Mouse (Mus musculus) forebrain, embryonic 11.5 days (tissue): Measurements from ENCODE around the gene Lsm10. TPM values are rescaled to one million over a fixed set of nuclear protein-coding genes. Genes with fewer than 3 reads are reported as not detected.

Experiments
- ATAC-seq: fragments of 200-750 bp; cut with Nextera tagmentation; replicated peaks from 2 replicates; pipeline ENCODE4 v1.8.0; 2017; ENCODE audit warnings: moderate TSS enrichment; ENCODE audit not compliant: low FRiP score
- DNase-seq: peaks from one replicate; pipeline ENCODE4 v3.0.0-alpha.2; 2017; ENCODE audit warnings: low spot score
- H3K27ac ChIP-seq: fragments of 300-500 bp; sonication (generic); 2 replicates; pipeline ENCODE4 v1.5.1; 2014; ENCODE audit warnings: low read depth, low read length
- H3K27me3 ChIP-seq: fragments of 300-500 bp; sonication (generic); 2 replicates; pipeline ENCODE4 v1.6.1; 2014; ENCODE audit warnings: mild to moderate bottlenecking, low read length, mixed read lengths; ENCODE audit not compliant: control insufficient read depth, insufficient read depth
- H3K36me3 ChIP-seq: fragments of 300-500 bp; sonication (generic); 2 replicates; pipeline ENCODE4 v1.6.1; 2014; ENCODE audit warnings: mild to moderate bottlenecking, low read length, moderate library complexity, mixed read lengths; ENCODE audit not compliant: control insufficient read depth, insufficient read depth
- H3K4me1 ChIP-seq: fragments of 300-500 bp; sonication (generic); replicated peaks from 2 replicates; pipeline ENCODE4 v1.6.1; 2014; ENCODE audit warnings: low read length, mixed read lengths; ENCODE audit not compliant: control insufficient read depth, insufficient read depth
- H3K4me2 ChIP-seq: fragments of 300-500 bp; sonication (generic); 2 replicates; pipeline ENCODE4 v1.6.1; 2014; ENCODE audit warnings: low read depth, mild to moderate bottlenecking, low read length, moderate library complexity, mixed read lengths; ENCODE audit not compliant: severe bottlenecking
- H3K4me3 ChIP-seq: fragments of 300-500 bp; sonication (generic); 2 replicates; pipeline ENCODE4 v1.5.1; 2014; ENCODE audit warnings: low read depth, low read length
- H3K9ac ChIP-seq: fragments of 300-500 bp; sonication (generic); 2 replicates; pipeline ENCODE4 v1.6.1; 2014; ENCODE audit warnings: low read length
- H3K9me3 ChIP-seq: fragments of 300-500 bp; sonication (generic); 2 replicates; pipeline ENCODE4 v1.6.1; 2016; ENCODE audit warnings: low read length, mixed read lengths; ENCODE audit not compliant: control insufficient read depth
- WGBS: fragments of 180-500 bp; shearing (Covaris S2); extraction: QIAGEN DNeasy Blood & Tissue Kit; methylation state at CpG from one replicate; pipeline ENCODE4 v1.1.7; 2014; 5-methylcytosine and 5-hydroxymethylcytosine counted together
- polyA plus RNA-seq: library from polyadenylated mRNA; unstranded; fragments of >200 nt; fragmentation: Nextera tagmentation; extraction: Ambion mirVana; gene quantifications from 2 replicates; pipeline ENCODE4 v1.2.1, GENCODE M21; 2014

Gene Lsm10
- polyA plus RNA-seq, 1 experiment from 2014 or later: 44.4 TPM

- H3K4me1 ChIP-seq: no peaks in the 10 kb centered on the region
- 89% methylated on average over 7 of the region's 7 CpGs for WGBS
- DNase-seq (no peak), ATAC-seq (no peak)
- H3K4me2 ChIP-seq: no peak overlapping the region
- H3K4me3 ChIP-seq: no peak overlapping the region
- H3K27ac ChIP-seq: no peak overlapping the region
- H3K9ac ChIP-seq: no peak overlapping the region
- H3K9me3 ChIP-seq: no peaks in the 10 kb centered on the region
- no peaks in the 10 kb centered on the region for H3K36me3 ChIP-seq
- no peaks in the 10 kb centered on the region for H3K27me3 ChIP-seq
Observed at GRCm38 (mm10) chr4:126065241-126065640, 31.2 kb upstream of the Lsm10 start.

- ATAC-seq (no peak), DNase-seq (no peak)
- no peaks in the 10 kb centered on the region for H3K27me3 ChIP-seq
- WGBS: 81% methylated on average over 15 of the region's 15 CpGs
- H3K9me3 ChIP-seq: no peaks in the 10 kb centered on the region
- H3K36me3 ChIP-seq: no peaks in the 10 kb centered on the region
- no peak overlapping the region for H3K4me2 ChIP-seq
- no peak overlapping the region for H3K27ac ChIP-seq
- H3K4me3 ChIP-seq: no peak overlapping the region
- no peaks in the 10 kb centered on the region for H3K4me1 ChIP-seq
- H3K9ac ChIP-seq: no peak overlapping the region
Observed at GRCm38 (mm10) chr4:126067401-126068077, 28.9 kb upstream of the Lsm10 start.

GRCm38 (mm10) chr4:126068842-126069241, 27.6 kb upstream of the Lsm10 start:
- no peak for DNase-seq
- no peak overlapping the region for H3K4me3 ChIP-seq
- no peaks in the 10 kb centered on the region for H3K27me3 ChIP-seq
- H3K4me1 ChIP-seq: no peaks in the 10 kb centered on the region
- H3K9ac ChIP-seq: no peak overlapping the region
- no peak overlapping the region for H3K27ac ChIP-seq
- no peaks in the 10 kb centered on the region for H3K9me3 ChIP-seq
- ATAC-seq: no peak
- 88% methylated on average over 6 of the region's 6 CpGs for WGBS
- no peak overlapping the region for H3K4me2 ChIP-seq
- no peaks in the 10 kb centered on the region for H3K36me3 ChIP-seq

- no peak for ATAC-seq
- Histone ChIP-seq H3K9ac (no peak overlapping the region), H3K36me3 (no peaks in the 10 kb centered on the region), H3K27ac (no peak overlapping the region), H3K4me1 (no peaks in the 10 kb centered on the region), H3K9me3 (no peaks in the 10 kb centered on the region), H3K27me3 (no peaks in the 10 kb centered on the region), H3K4me2 (no peak overlapping the region), H3K4me3 (no peak overlapping the region)
- DNase-seq: no peak
- 80% methylated on average over 6 of the region's 6 CpGs for WGBS
Observed at GRCm38 (mm10) chr4:126077833-126078232, 18.6 kb upstream of the Lsm10 start.

GRCm38 (mm10) chr4:126079266-126079665, 17.2 kb upstream of the Lsm10 start:
- no peak for DNase-seq
- Histone ChIP-seq H3K27me3 (no peaks in the 10 kb centered on the region), H3K27ac (no peak overlapping the region), H3K9me3 (no peaks in the 10 kb centered on the region), H3K9ac (no peak overlapping the region), H3K4me3 (no peak overlapping the region), H3K4me2 (no peak overlapping the region), H3K4me1 (no peaks in the 10 kb centered on the region), H3K36me3 (no peaks in the 10 kb centered on the region; the same call in 1 of the 2 replicates)
- no peak for ATAC-seq
- 85% methylated on average over 4 of the region's 4 CpGs for WGBS

- H3K9ac ChIP-seq: no peak overlapping the region
- H3K27ac ChIP-seq: no peak overlapping the region
- DNase-seq: no peak
- no peaks in the 10 kb centered on the region; the same call in 1 of the 2 replicates for H3K36me3 ChIP-seq
- ATAC-seq: no peak
- H3K27me3 ChIP-seq: no peaks in the 10 kb centered on the region
- no peak overlapping the region for H3K4me2 ChIP-seq
- H3K9me3 ChIP-seq: no peaks in the 10 kb centered on the region
- WGBS: 81% methylated on average over 1 of the region's 1 CpGs
- H3K4me3 ChIP-seq: no peak overlapping the region
- no peaks in the 10 kb centered on the region for H3K4me1 ChIP-seq
Observed at GRCm38 (mm10) chr4:126081601-126082000, 14.8 kb upstream of the Lsm10 start.

GRCm38 (mm10) chr4:126083021-126083420, 13.4 kb upstream of the Lsm10 start:
- Histone ChIP-seq H3K36me3 (no peaks in the 10 kb centered on the region; the same call in 1 of the 2 replicates), H3K9ac (no peak overlapping the region), H3K4me2 (no peak overlapping the region), H3K27ac (no peak overlapping the region), H3K4me3 (no peak overlapping the region), H3K4me1 (no peaks in the 10 kb centered on the region), H3K9me3 (no peaks in the 10 kb centered on the region), H3K27me3 (no peaks in the 10 kb centered on the region)
- WGBS: 95% methylated on average over 9 of the region's 9 CpGs
- ATAC-seq (no peak), DNase-seq (no peak)

GRCm38 (mm10) chr4:126084382-126084781, 12.0 kb upstream of the Lsm10 start:
- DNase-seq (no peak), ATAC-seq (no peak)
- 77% methylated on average over 8 of the region's 8 CpGs for WGBS
- no peaks in the 10 kb centered on the region; the same call in 1 of the 2 replicates for H3K36me3 ChIP-seq
- no peaks in the 10 kb centered on the region for H3K4me1 ChIP-seq
- H3K4me3 ChIP-seq: no peak overlapping the region
- H3K4me2 ChIP-seq: no peak overlapping the region
- no peak overlapping the region for H3K9ac ChIP-seq
- H3K9me3 ChIP-seq: no peaks in the 10 kb centered on the region
- H3K27ac ChIP-seq: no peak overlapping the region
- H3K27me3 ChIP-seq: no peaks in the 10 kb centered on the region

GRCm38 (mm10) chr4:126085996-126086576, 10.3 kb upstream of the Lsm10 start:
- no peak overlapping the region for H3K4me2 ChIP-seq
- 35% methylated on average over 7 of the region's 7 CpGs for WGBS
- no peaks in the 10 kb centered on the region for H3K9me3 ChIP-seq
- no peaks in the 10 kb centered on the region; the same call in 1 of the 2 replicates for H3K36me3 ChIP-seq
- no peak overlapping the region for H3K4me3 ChIP-seq
- H3K9ac ChIP-seq: 0 out of 2 replicates have a peak overlapping the region, but pooled peaks have one; percentile 5
- no peak overlapping the region for H3K27ac ChIP-seq
- H3K27me3 ChIP-seq: no peaks in the 10 kb centered on the region
- no peaks in the 10 kb centered on the region for H3K4me1 ChIP-seq
- DNase-seq: peak; percentile 89
- ATAC-seq: peak; percentile 71; the same call in 1 of the 2 replicates
